Mouse (Mus musculus) lung, postnatal 10 days (tissue): ENCODE results near the gene Hcrtr1.

Experiments
- DNase-seq: peaks from one replicate; pipeline ENCODE4 v3.0.0; 2021

Gene Hcrtr1

DNA sequence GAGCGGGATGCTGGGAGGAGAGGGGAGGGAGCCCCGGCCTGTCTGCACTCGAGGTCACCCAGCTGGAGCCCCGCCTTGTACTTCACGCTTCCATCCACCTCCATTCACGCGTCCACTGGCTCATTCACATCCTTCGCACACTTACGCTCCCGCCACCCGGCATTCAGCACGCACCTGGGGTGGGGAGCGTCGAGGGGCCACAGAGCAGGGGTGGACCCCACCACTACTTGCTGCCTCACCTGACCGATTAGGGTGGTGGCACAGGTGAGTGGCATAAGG is at the start of gene Hcrtr1:
Hcrtr1 (minus strand) TSS at position 146 of the 279 bp plus-strand sequence.
- DNase-seq: no peak

- DNase-seq: peak; percentile 90
Observed at GRCm38 (mm10) chr4:130188806-130189297, 49.7 kb upstream of the Hcrtr1 start.

DNA sequence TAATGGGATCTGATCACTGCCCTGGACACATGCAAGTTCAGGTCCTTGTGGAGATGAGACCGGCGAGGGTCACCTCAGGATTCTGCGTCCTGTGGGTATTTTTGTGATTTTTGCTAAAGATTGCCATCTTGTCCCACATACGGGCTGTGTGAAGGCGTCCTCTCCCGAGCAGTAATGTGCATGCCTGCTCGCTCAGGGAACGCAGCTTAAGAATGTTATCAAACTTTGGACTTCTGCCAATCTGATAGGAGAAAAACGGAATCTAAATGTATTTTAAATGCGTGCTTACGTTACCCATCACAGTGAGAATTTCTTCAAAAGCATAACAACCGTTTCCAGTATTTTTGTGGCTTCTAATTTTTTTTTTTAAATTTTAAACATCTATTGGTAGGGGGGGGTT is 47.7 kb upstream of the Hcrtr1 start:
- no peak for DNase-seq

DNA sequence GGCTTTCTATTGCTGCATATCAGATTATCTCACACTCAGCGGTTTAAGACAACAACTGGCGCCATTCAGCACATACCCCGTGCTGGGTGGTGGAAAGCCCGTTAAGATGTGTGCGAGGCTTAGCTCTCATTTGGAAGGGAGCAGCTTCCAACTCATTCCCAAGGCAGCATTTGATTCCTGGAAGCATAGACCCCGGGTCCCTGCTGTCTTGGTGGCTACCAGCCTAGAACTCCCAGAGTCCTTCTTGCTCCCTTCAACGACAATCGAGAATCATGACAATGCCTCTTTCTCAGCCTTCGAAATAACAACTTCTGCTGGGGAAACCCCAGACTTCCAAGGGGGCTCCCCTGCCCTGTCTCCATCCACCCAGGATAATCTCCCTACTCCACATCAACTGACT is 47.3 kb upstream of the Hcrtr1 start:
- DNase-seq: no peak

GRCm38 (mm10) chr4:130183879-130184278 is 44.7 kb upstream of the Hcrtr1 start:
- no peak for DNase-seq

GRCm38 (mm10) chr4:130183023-130183422 is 43.9 kb upstream of the Hcrtr1 start:
- DNase-seq: no peak

DNA sequence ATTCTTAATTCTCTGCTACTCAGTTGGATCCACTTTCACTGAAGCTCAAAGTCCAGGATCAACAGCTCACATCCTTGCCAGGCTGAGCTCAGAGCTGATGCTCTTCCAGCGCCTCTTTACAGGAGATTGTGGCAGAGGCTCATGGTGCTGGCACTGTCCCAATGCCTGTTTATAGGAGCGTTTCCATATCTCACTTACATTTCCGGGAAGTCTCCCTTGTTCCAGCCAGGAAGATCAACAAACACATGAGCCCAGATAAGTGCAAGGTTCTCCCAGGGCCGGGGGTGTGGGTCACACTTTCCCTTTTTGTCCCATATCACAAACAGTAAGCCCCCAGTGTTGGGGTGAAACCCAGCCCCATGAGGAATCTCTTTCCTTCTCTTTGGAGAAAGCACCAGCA is 42.7 kb upstream of the Hcrtr1 start:
- DNase-seq: peak; percentile 80

DNA sequence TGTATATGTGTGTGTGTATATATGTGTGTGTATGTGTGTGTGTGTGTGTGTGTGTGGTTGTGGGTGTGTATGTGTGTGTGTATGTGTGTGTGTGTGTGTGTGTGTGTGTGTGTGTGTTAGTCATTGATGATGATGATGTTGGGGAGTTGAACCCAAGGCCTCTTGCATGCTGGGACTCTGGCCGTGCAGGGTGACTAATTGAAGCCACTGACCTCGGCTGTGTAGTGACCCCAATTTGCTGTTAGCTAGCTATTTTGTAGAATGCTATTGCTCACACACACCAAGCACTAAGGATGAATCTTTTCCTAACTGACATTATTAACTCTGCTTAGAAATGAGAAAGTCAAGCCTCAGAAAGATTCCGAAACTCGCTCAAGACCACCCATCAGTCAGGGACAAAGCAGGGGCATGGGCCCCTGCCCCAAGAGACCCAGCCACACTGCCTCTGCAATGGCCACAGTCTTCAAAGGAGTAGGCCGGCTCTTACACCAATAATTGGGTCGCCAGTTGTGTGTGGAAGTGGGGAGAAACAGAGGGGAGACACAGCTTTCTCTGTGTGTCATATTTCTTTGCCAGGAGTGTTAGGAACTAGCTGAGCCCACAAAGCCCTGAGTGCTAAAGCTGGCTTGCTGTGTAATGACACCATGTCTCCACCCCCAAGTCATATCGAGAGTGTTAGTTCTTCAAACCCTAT is 41.9 kb upstream of the Hcrtr1 start:
- DNase-seq: no peak

DNA sequence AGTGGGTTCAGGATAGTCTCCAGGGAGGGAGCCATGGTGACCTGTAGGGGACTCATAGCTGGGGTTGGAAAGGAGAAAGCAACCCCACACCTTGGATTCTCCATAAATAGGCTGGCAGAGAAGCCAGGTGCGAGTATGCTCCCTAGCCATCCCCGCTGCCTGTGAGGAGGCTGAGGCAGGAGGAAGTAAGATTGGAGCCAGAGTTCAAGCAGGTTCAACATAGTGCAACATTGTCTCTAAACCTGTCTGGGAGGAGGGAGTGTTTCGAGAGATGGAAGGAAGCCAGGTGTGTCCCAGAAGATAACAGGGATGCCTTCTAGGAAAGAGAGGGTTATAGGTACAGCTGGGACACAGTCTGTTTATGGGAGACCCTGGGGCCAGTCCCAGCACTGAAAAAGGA is 40.7 kb upstream of the Hcrtr1 start:
- no peak for DNase-seq

DNA sequence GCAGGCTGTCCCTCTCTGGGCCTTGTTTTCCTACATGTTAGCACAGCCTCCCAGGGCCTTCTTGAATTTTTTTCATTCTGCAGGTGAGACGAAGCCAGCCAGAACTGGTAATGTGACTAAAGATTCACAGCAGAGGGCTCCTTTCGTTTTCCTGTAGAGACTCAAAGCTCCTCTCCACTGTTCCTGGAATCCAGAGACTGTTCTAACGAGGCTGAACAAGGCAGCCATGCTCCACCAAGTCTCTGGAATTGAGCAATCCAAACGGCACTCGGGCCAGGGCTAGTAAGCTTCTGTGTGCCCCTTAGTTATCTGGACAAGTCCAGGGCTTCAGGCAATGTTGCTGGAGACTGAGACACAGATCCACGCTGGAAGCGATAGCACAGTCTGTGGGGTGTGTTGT is 38.4 kb upstream of the Hcrtr1 start:
- no peak for DNase-seq

DNA sequence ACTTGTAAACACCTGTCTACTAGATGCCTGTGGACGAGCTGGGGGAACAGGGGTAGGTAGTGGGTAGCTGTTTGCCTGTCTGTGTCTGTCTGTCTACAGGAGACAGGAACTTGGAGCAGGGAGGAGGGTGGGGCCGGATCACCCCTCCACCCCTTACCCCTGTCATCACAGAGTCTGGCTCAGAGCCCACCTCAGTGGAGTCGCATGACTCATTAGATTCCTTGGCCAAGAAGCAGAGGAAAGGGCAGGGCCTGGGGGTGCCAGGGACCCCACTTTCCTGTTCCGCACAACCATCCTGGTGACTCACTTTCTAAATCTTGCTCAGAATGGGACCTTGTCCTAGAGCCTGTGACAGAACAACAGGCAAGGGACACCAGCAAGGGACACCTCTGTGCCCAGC is 37.9 kb upstream of the Hcrtr1 start:
- DNase-seq: peak; percentile 80

- no peak for DNase-seq
Observed at GRCm38 (mm10) chr4:130176156-130176720, 37.1 kb upstream of the Hcrtr1 start.

GRCm38 (mm10) chr4:130175072-130175711 is 36.0 kb upstream of the Hcrtr1 start, which contains the start of gene Tinagl1:
Gene Tinagl1 (minus strand): TSS chr4:130175122.
- DNase-seq: peak; percentile 57

- DNase-seq: peak; percentile 84
Observed at GRCm38 (mm10) chr4:130174335-130175031, 35.3 kb upstream of the Hcrtr1 start.

DNA sequence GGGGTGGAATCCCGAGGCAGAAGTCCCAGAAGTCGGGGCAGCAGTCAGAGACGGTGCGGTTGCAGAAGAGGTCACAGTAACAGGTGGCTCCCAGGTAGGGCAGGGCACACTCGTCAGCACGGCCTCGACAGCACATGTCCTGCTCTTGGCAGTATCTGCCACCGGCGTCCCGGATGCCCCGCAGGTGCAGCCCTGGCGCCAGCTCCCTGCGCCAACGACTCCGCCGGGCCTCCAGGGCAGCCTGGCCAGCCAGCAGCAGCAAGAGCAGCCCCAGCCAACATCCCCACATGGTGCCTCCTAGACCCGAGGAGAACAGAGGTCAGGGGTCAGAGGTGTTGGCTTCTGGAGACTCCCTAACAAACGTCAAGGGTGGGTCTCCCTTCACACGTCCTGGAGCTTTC is 34.8 kb upstream of the Hcrtr1 start:
- DNase-seq: no peak

GRCm38 (mm10) chr4:130173060-130173822 is 34.1 kb upstream of the Hcrtr1 start:
- DNase-seq: no peak

DNA sequence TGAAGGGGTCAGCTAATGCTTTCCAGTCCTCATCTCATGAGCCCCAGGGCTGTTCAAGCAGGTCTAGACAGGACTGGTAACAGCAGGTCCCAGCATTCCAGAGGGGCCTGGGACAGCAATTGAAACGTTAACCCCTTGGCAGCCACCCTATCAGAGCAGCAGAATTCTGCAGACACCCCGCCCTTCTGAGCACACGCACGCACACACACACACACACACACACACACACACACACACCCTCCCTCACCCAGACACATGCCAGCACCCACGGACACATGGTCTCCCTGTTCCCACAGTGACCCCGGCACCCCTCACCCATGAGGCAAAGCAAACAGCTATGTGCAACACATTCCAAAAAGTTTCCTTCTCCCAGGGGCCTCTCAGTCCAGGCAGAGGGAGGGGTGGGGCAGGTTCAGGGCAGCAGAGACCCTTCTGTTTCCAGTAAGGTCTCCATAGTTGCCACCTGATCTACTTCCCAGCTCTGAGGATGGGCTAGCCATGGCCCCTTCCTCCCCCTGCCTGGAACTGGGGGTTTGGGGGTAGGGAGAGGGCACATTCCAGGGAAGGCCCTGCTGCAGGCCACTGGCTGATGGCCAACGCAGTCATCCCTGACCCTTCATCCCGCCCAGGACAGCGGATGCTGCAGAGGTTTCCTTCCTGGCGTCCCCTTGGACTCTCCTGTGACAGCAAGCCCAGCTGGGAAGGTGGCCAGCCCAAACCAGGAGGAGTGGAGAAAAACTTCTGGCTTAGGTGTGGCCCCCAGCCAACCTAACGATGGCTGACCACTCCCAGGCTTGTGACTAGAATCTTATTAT is 33.0 kb upstream of the Hcrtr1 start:
- peak; percentile 80 for DNase-seq

DNA sequence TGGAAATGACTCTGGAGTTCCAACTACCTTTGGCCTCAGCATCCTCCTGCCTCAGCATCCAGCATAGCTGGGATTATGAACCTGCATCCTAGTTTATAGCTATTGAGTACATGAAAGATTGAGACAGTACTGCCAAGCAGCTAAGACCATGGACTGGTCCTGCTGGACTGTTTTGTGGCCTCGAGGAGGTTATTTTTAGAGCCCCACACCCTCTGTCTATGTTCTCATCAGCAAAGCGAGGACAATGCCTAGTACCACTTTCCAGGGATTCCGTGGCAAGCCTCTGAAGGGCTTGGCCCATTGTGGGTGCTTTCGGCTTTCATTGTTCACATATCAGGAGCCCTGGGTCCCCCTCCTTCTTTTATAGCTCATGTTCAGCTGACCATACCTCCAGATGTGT is 31.2 kb upstream of the Hcrtr1 start:
- DNase-seq: no peak

DNA sequence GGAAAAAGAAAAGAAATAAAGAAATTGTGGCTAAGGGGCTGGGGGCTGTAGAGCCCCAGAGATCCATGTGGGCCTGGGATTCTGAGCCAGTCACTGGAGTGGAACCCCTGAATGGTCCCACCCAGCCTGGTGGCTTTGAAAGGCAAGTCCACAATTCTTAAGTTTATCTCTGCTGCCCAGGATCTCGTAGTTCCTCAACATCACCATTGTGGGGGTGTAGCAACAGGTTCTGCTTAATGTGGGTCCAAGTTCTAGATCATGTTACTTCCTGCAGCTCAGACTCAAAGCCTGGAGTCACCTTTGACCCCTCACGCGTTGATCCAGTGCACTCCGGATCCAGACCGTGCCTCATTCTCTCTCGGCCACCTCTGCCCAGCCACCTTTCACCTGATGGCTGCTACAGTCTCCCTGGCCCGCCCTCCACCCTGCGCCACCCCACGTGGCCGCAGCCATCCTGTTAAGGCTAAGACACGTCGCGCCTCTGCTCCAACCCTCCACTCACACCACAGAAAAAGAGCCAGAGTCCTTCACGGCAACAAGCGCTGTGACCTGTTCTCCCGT is 30.3 kb upstream of the Hcrtr1 start:
- DNase-seq: no peak

DNA sequence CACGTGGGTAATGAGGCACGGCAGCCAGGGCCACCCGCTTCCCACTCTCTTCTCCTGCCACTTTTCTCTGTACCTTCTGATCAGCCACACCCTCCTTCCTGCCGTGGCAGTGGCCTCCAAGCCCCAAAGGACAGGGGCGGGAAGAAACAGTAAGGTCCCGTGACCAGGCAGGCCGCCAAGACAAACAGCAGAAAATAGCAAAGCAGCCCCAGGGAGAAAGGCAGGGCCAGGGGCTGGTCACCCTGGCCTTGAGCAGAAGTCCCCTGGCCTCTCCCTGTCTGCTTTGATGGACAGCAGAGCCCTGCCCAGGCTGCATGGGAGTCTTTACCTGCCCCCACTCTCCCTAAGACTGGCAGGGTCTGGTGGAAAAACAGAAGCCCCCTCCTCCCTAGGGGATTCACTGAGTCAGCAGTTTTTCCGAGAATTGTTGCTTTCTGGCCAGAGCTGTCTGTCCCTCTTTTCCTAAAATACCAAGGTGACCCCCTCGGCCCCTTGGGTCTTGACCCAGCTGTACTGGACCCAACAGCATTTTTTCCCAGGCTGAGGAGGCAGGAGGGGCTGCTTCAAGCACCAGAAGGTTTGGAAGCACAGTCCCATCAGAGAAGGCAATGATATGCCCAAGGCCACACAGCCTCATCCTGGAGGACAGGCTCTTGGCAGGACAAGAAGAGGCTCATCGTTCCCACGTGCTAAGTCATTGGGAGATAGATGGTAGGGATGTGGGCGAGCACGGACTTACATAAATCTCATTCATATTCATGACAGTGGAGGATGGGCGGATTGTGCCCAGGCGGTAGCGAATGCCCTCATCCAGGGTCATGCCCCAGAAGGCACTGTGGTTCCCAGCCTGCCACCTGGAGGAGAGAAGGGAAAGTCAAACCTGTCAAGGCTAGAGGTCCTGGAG is 29.4 kb upstream of the Hcrtr1 start:
- DNase-seq: peak; percentile 94

DNA sequence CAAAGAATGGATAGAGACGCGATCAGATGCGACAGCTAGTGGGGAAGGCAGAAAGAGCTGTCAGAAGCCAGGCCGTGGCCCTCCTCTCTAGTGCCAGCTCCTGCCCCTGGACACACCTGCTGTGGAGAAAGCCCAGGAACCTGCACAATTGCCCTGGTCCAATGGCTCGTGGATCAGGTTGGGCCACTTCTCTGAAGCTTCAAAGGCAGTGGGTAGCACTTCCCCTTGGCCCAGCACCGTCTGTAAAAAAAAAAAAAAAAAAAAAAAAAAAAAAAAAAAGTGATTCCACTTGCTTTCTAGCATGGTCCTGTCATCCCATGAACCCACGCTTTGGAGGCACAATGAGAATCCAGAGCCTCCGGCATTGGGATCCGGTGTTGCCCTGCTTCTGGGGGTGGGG is 28.7 kb upstream of the Hcrtr1 start:
- DNase-seq: peak; percentile 41
